Mouse (Mus musculus) frontal cortex, postnatal 25 days (tissue): Measurements from ENCODE around the gene Gm3453.
"Not testable (repeated sequence)": the region's sequence is repeated elsewhere in the genome, so short reads cannot be mapped to it uniquely, and the experiment has no call there.

ENCODE experiments used
- DNase-seq, 2 experiments: peaks; one replicate each; pipeline ENCODE4 v3.0.0; 2022; ENCODE audit warnings: low spot score in 2 of 2

Gm3453 gene

GRCm38 (mm10) chr14:5979037-5979436 is at the start of gene Gm3453:
TSS of gene Gm3453 (minus strand) at chr14:5979137.
- DNase-seq, result not testable (repeated sequence)

GRCm38 (mm10) chr14:5987136-5987535 is 8.2 kb upstream of the Gm3453 start:
- DNase-seq, result peak in 1 of 2 experiments; percentile 3

- not testable (repeated sequence) for DNase-seq
Observed at GRCm38 (mm10) chr14:5962441-5962840, 16.5 kb downstream of the Gm3453 start.

- DNase-seq, result peak in 1 of 2 experiments; percentile 4
Observed at GRCm38 (mm10) chr14:5961635-5962034, 17.3 kb downstream of the Gm3453 start, which contains the start of gene Gm3248. TSS of gene Gm3248 (minus strand) at chr14:5961745.

GRCm38 (mm10) chr14:5961102-5961501 is 17.8 kb downstream of the Gm3453 start:
- DNase-seq, result not testable (repeated sequence)

- DNase-seq, result peak in 1 of 2 experiments; percentile 6
Observed at GRCm38 (mm10) chr14:5960479-5960878, 18.5 kb downstream of the Gm3453 start.

- DNase-seq, result not testable (repeated sequence)
Observed at GRCm38 (mm10) chr14:5923276-5923675, 55.7 kb downstream of the Gm3453 start.
